Mouse (Mus musculus): ENCODE results near the gene Prdm13.

Gene Prdm13

DNA sequence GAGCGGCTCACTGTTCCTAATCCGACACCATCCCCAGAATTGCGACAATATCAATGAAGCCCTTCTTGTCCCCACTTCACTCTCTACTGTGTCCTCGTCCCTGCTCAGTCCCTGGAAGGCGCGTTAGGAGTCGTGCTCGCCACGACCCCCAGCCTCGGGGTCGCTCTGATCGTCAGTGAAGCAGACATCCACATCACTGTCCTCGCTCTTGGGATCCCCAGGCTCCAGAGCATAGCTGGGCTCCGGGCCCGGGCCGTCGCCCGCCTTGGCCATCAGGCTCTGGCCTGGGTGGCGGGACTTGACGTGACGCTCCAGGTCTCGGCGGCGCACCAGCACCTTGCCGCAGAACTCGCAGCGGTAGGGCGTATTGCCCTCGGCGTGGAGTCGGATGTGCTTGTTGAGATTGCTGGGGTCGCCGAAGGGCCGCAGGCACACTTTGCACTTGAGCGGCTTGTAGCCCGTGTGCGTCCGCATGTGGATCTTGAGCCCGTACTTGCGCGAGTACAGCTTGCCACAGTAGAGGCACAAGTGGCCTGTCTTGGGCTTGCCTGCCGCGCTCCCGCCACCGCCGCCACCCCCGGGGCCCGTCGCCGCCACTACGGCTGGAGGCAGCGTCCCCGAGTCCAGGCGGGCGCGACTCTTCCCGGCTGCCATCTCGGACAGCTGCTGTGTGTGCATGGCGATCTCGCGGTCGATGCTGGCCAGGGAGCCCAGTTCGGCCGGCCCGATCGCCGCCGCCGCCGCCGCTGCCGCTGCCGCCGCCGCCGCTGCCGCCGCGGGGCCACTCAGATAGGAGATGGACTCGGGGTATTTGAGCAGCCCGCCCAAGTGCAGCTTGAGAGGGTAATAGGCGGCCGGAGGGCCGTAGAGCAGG is 7.4 kb downstream of the Prdm13 start:
- no peak for DNase-seq

DNA sequence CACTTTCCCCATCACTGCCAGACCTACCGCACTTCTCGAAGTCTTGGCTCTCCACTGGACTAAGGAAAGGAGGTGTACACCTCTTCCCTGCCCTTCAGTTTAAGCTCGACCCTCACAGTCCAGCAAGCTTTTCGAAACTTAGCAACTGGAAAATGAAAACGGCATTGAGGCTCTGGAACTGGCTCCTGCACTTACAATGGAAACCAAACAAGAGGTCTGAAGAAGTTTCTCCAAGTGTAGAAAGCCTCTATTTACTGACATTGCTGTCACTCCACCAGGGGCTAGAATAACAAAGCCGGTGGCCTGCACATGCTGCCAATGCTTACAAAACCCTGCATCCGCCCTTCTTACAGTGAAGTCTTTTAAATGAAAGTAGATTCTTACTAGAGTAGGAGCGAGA is 11.1 kb downstream of the Prdm13 start:
- no peak for DNase-seq

- no peak for DNase-seq
These were observed 11.7 kb downstream of the Prdm13 start for GRCm38 (mm10) chr4:21674042-21674441.

GRCm38 (mm10) chr4:21665961-21666360 is 19.8 kb downstream of the Prdm13 start:
- DNase-seq: no peak

- no peak for DNase-seq
These were observed 27.6 kb downstream of the Prdm13 start for GRCm38 (mm10) chr4:21658184-21658583.

DNA sequence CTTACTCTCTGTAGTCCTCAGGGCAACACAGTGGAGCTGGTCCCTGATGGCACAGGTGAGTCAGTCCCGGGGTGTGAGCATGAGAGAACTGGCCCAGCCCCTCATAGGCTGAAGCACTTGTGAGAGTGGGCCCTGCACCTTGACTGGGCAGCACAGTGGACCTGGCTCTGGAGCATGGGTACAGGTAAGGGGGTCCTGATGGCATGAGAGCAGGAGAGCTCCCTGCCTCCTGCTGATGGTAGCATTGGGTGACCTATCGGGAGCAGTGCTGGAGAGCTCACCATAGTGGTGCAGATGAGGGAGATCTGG is 56.5 kb downstream of the Prdm13 start:
- no peak for DNase-seq

DNA sequence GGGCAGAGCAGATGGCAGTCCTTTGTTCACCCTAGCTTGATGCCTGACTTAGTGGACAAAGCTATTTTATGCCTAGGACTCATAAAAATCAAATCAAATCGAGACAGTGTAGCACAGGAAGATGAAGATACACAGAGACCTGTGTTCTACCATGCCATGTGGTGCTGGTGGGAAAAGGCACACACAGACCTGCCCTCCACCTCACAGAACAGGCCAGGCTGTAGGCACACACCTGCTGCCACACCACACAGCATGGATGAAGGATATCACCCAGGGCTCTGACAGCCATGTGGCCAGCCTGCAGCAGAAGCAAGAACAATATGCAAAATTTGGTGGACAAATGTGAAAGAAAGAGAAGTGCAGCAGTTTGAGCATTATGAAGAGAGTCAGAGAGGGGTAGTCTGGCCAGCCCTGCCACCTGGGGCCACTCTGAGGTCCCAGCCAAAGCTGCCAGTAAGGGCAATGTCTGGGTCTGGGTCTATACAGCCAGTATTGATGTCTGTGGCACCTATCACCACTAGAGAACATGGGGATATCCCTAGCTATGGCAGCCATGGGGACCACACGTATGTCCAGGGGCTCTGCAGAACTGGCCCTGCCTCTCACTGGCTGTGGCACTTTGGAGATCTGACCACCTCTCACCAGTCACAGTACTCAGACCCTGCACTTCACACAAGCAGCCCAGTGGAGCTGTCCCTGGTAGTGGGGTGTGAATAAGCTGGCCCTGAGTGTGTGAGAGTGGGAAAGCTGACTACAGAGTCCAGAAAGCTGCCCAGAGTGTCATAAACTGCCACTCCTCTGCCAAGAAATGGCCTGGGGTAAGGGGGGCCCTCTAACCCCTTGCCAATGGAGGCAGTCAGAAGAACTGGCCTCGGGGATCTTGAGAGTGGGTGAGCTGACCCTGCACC is 57.1 kb downstream of the Prdm13 start:
- no peak for DNase-seq
